Mouse (Mus musculus) gonadal fat pad, adult 2 months (tissue): Measurements from ENCODE around the gene Pip4k2b. TPM values are rescaled to one million over a fixed set of nuclear protein-coding genes. Genes with fewer than 3 reads are reported as not detected.
A peak's percentile ranks its signal among the peaks of the same experiment; 100 is the strongest.
"Not testable (repeated sequence)": the region's sequence is repeated elsewhere in the genome, so short reads cannot be mapped to it uniquely, and the experiment has no call there.

Experiments
- DNase-seq: peaks from one replicate; pipeline ENCODE4 v3.0.0-alpha.2; 2012; ENCODE audit warnings: low read depth
- polyA plus RNA-seq: library from polyadenylated mRNA; depleted of rRNA; stranded (reverse); fragments of >200 nt; gene quantifications from 2 replicates; pipeline ENCODE4 v1.2.3, GENCODE M21; 2012

Gene Pip4k2b
- polyA plus RNA-seq, 1 experiment, result 16.5 TPM

GRCm38 (mm10) chr11:97714784-97715760, 29.4 kb downstream of the Pip4k2b start:
- no peak for DNase-seq

GRCm38 (mm10) chr11:97714356-97714755, 30.1 kb downstream of the Pip4k2b start:
- no peak for DNase-seq

GRCm38 (mm10) chr11:97713896-97714295, 30.6 kb downstream of the Pip4k2b start:
- DNase-seq, result no peak

- DNase-seq, result no peak
These were observed 32.2 kb downstream of the Pip4k2b start for GRCm38 (mm10) chr11:97712286-97712685.

- DNase-seq, result no peak
These were observed 33.2 kb downstream of the Pip4k2b start for GRCm38 (mm10) chr11:97711200-97711900.

- DNase-seq, result not testable (repeated sequence)
These were observed 34.4 kb downstream of the Pip4k2b start for GRCm38 (mm10) chr11:97710067-97710466.

GRCm38 (mm10) chr11:97703039-97703826, 41.3 kb downstream of the Pip4k2b start, which contains the start of gene Psmb3:
Gene Psmb3, plus strand, starts transcription at chr11:97703399.
- DNase-seq, result peak; percentile 100

- no peak for DNase-seq
These were observed 42.1 kb downstream of the Pip4k2b start for GRCm38 (mm10) chr11:97702393-97702745.

GRCm38 (mm10) chr11:97701581-97702392, 42.7 kb downstream of the Pip4k2b start:
- DNase-seq, result no peak

GRCm38 (mm10) chr11:97700746-97701580, 43.5 kb downstream of the Pip4k2b start:
- DNase-seq, result no peak

GRCm38 (mm10) chr11:97700003-97700745, 44.3 kb downstream of the Pip4k2b start, which contains the start of gene Pcgf2:
Gene Pcgf2, minus strand, starts transcription at chr11:97700497.
- no peak for DNase-seq

- DNase-seq, result no peak
These were observed 44.9 kb downstream of the Pip4k2b start for GRCm38 (mm10) chr11:97699626-97700002.

GRCm38 (mm10) chr11:97698741-97699611, 45.5 kb downstream of the Pip4k2b start:
- DNase-seq, result no peak

GRCm38 (mm10) chr11:97697891-97698529, 46.5 kb downstream of the Pip4k2b start:
- DNase-seq, result no peak

- DNase-seq, result no peak
These were observed 47.2 kb downstream of the Pip4k2b start for GRCm38 (mm10) chr11:97697199-97697890.

GRCm38 (mm10) chr11:97696669-97697068, 47.8 kb downstream of the Pip4k2b start:
- DNase-seq, result no peak

GRCm38 (mm10) chr11:97695712-97696401, 48.6 kb downstream of the Pip4k2b start:
- DNase-seq, result no peak
